Mouse (Mus musculus) megakaryocyte-erythroid progenitor cell, adult 5-6 weeks (primary cell): ENCODE measurements around the gene Larp6. TPM values are rescaled to one million over a fixed set of nuclear protein-coding genes. Genes with fewer than 3 reads are reported as not detected.

ENCODE experiments used
- ATAC-seq: replicated peaks from 2 replicates; pipeline ENCODE4 v1.8.0; 2016; ENCODE audit warnings: mild to moderate bottlenecking, inconsistent platforms; ENCODE audit not compliant: severe bottlenecking, poor library complexity, low FRiP score, low TSS enrichment
- total RNA-seq, 2 experiments: library from RNA; stranded (forward) in 1 of 2; stranded (reverse) in 1 of 2; fragments of 200-1000, 215-1000 nt in 1 of 2; fragments of >200 nt in 1 of 2; fragmentation: Nextera tagmentation in 1 of 2; gene quantifications; 2 replicates each; pipeline ENCODE4 v1.2.3; 2014 to 2017

The Larp6 gene
- total RNA-seq, 2 experiments from 2014 or later = not detected

GRCm38 (mm10) chr9:60752636-60753035 is 39.8 kb downstream of the Larp6 start:
- no peak for ATAC-seq

- 0 out of 2 replicates have a peak, but pooled peaks have one; percentile 34 for ATAC-seq
These were observed 43.5 kb downstream of the Larp6 start for GRCm38 (mm10) chr9:60756258-60756657.

DNA sequence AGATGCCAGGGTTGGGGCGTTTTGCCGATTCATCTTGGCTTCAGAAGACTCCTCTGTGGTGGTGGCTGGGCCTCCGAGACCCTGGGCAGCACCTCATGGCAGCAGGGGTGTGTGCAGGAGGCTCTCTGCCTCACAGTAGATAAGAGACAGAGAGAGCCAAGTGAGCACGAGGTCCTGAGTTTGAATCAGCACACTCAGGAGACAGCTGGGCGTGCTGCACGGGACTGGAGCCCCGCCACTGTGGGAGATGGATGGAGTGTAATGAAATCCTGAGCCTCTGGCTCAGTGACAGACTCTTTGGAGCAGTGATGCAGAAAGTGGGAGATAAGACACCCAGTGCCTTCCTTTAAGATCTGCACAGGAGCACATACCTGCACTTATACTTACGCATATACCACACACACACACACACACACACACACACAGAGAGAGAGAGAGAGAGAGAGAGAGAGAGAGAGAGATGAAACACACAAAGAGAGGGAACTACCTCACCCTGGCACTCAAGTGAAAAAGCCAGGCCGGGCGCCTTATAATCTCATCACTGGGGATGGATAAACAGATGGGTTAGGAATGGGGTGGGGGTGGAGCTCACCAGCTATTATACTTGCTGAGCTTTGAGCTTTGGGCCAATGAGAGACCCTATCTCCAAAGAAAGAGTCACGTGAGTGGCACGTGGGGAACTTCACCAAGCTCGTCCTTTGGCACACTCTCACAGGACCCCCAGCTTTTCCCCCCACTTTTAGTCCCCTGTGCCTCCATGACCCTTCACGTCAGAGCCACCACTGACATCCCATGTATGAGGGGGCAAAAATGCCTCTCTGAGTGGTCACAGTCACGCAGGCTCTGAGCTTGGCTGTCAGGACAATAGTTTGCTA is 44.3 kb downstream of the Larp6 start:
- ATAC-seq = no peak

- no peak for ATAC-seq
These were observed 45.0 kb downstream of the Larp6 start for GRCm38 (mm10) chr9:60757817-60758216.

DNA sequence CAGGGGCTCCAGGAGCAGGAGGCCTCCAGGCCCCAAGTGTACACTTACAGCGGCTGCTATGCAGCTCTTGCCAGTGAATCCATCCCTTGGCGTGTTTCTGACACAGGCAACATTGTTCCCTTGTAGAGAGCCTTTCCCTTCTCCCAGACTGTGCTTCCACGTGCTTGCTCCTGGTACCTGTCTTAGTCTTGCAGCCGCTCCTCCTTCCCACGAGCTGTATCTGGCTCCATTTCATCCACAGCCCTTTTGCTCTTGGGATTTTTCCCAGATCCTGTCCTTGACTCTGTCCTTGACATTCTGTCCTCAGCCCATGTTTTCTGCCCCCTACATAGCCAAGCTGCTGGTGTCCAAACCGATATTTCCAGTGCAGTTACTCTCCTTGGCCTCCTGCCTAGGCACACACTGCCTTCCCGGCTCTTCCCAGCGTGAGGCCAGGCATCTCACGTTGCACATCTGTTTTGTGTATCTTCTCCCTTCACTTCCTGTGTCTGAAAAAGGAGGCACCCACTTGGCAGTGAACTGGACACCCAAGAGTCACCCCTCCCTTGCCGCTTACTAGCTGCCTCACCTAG is 46.7 kb downstream of the Larp6 start:
- ATAC-seq = no peak

DNA sequence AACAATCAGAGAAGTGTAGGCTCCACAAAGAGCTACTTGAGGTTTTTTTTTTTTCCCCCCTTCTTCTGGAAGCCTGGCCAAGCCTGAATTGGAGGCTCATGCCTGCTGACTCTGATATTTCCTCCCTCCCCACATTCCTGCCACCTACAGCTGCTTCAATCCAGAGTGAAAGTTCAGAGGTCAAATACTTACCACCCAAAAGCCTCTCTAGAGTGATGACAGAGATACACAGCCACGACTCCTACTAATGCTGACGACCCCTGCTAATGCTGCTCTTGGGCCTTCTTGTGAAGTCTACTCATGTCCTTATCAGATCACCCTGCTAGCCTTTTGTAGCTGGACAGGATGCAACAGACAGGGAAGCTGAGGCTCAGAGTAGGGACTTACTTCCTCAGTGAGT is 52.4 kb downstream of the Larp6 start:
- no peak for ATAC-seq

DNA sequence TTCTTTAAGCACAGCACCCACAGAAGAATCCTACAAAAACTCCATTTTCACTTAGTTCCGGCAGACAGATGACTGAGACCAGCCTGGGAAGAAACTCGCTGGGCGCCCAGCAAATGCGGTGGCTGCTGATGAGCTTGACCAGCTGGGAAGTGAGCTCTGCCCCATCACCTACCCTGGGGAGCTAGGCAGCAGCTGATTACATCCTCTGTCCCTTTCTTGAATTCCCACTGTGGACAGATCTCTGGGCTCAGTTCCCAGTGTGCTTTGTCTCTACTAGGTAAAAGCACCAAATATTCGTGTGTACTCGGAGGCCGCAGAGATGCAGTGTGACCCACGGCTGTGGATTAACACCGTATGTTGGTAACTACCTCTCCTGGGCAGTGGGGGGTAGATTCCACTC is 55.6 kb downstream of the Larp6 start:
- ATAC-seq = no peak

DNA sequence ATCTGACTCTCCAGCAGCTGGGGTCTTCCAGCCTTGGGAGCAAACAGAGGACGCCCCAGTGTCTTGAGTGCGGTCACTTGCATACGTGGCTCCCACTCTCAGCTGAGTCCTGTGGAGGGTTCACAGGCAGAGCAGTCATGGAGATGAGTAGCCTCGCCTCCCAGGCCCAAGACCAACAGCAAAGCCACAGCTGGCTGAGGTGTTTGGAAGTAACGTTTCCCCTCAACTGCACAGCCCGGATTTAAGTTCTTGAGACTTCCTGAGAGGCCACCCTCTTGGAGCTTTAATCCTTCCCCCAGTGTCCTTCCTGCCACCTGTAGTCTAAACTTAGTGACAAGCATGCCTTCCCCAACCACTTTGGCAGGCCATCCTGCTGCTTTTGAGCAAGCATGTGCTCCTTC is 56.9 kb downstream of the Larp6 start:
- ATAC-seq = no peak

GRCm38 (mm10) chr9:60773713-60774112 is 60.9 kb downstream of the Larp6 start:
- ATAC-seq = no peak

GRCm38 (mm10) chr9:60776899-60777298 is 64.1 kb downstream of the Larp6 start:
- no peak for ATAC-seq

- ATAC-seq = no peak
These were observed 69.4 kb downstream of the Larp6 start for GRCm38 (mm10) chr9:60782057-60782789.

DNA sequence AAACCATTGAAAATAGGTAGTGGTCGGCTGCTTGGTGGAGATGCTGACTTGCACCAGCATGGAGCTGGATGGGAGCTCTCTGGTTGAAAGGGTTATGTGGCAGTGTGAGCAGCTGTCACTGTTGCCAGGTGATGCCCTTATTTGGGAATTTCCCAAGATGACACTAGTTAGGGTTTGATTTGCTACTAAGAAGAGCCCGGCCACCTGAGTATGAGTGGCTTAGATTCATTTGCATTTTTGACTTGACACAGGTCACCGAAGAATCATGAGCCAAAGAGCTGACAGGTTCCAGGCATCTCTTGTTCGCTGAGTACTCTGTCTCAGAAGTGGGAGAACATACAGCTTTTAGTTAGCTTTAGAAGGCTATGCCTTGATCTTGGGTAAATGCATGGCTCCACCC is 72.3 kb downstream of the Larp6 start:
- ATAC-seq = no peak

DNA sequence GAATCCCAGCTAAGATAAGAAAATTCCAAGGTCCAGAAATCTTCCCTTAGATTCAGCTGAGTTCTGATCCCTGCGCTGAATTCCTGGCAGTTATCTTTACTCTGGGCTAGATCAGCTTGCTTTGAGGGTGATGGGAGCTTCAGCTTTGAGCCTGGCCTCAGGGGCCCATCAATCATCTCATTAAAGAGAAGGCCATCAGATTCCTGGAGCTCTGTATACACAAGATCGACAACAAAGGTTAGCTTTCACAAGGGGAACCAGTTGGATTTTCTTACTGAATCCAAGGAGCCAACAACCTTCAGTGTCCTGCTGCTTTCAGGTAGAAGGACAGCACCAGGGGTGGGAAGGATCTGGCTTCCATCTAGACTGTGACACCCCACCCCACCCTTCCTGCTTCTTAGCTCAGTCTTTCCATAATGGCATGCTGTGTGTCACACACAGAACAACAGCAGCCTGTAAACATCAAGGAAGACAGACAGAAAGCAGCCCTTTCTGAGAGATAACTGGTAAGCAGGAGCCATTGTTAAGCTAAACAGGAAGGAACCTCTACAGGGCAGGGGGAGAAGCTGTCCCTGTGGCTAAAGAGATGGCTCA is 74.8 kb downstream of the Larp6 start:
- ATAC-seq = no peak

Other genes with a start within 250 kb of the Larp6 start
- 1.1 and 1.3 TPM in 2 replicates for gene Thsd4, start 190.9 kb upstream of the Larp6 start, total RNA-seq (2014; fragmentation: Nextera tagmentation)
- 0.80 TPM in 1 of 2 replicates, not detected in the other for gene Thsd4, start 190.9 kb upstream of the Larp6 start, total RNA-seq (2017)
- gene Lrrc49, start 24.8 kb upstream of the Larp6 start, total RNA-seq (2014; fragmentation: Nextera tagmentation) = 3.3 and 3.5 TPM in 2 replicates
- gene Lrrc49, start 24.8 kb upstream of the Larp6 start, total RNA-seq (2017) = 3.0 and 3.1 TPM in 2 replicates
- gene Uaca, start 81.6 kb downstream of the Larp6 start, total RNA-seq (2014; fragmentation: Nextera tagmentation) = 1.2 TPM in 1 of 2 replicates, not detected in the other
- 0.34 TPM in 1 of 2 replicates, not detected in the other for gene Uaca, start 81.6 kb downstream of the Larp6 start, total RNA-seq (2017)